Mouse (Mus musculus) C2C12 (cell line): ENCODE measurements around the gene Cdx4.

Experiments
- CEBPB ChIP-seq: IDR thresholded peaks from one replicate; pipeline ENCODE4 v1.6.1; 2011; ENCODE audit warnings: low read depth, mild to moderate bottlenecking, control low read depth, moderate library complexity
- CTCF ChIP-seq: IDR thresholded peaks from one replicate; pipeline ENCODE4 v1.5.1; 2011; ENCODE audit not compliant: control insufficient read depth, insufficient read depth, insufficient read length
- FOSL1 ChIP-seq: IDR thresholded peaks from one replicate; pipeline ENCODE4 v1.8.0; 2011; ENCODE audit warnings: mild to moderate bottlenecking, low read length; ENCODE audit not compliant: poor library complexity, insufficient read depth, severe bottlenecking
- MAX ChIP-seq: IDR thresholded peaks from one replicate; pipeline ENCODE4 v1.6.1; 2011; ENCODE audit warnings: mild to moderate bottlenecking, control low read depth
- MYOD1 ChIP-seq: IDR thresholded peaks from one replicate; pipeline ENCODE4 v1.6.1; 2011; ENCODE audit warnings: low read depth; ENCODE audit not compliant: control insufficient read depth, insufficient read length
- MYOG ChIP-seq: IDR thresholded peaks from one replicate; pipeline ENCODE4 v1.6.1; 2011; ENCODE audit not compliant: control insufficient read depth, insufficient read length; ENCODE audit errors: extremely low read depth
- USF1 ChIP-seq: IDR thresholded peaks from one replicate; pipeline ENCODE4 v1.6.1; 2011; ENCODE audit warnings: low read depth, mild to moderate bottlenecking, control low read depth, moderate library complexity

- no peak for TF ChIP-seq MYOD1
- TF ChIP-seq CTCF: no peak
- TF ChIP-seq MAX: no peak
- no peak for TF ChIP-seq MYOG
- no peak for TF ChIP-seq FOSL1
- no peak for TF ChIP-seq USF1
- TF ChIP-seq CEBPB: no peak
These were observed 12.9 kb upstream of the Cdx4 start for GRCm38 (mm10) chrX:103308262-103308661.
